Mouse (Mus musculus): ENCODE data around the gene Slc35a2. TPM values are rescaled to one million over a fixed set of nuclear protein-coding genes. Genes with fewer than 3 reads are reported as not detected.
"Not testable (repeated sequence)": the region's sequence is repeated elsewhere in the genome, so short reads cannot be mapped to it uniquely, and the experiment has no call there.

Slc35a2 gene
- polyA plus RNA-seq, 1 experiment from 2014 or later = 15.3 TPM

- WGBS = 11% methylated on average over 11 of the region's 11 CpGs
- no peak overlapping the region for H3K4me3 ChIP-seq (ENCODE audit: low read depth, low read length)
Measured at GRCm38 (mm10) chrX:7879819-7880218, 4.0 kb upstream of the Slc35a2 start.

DNA sequence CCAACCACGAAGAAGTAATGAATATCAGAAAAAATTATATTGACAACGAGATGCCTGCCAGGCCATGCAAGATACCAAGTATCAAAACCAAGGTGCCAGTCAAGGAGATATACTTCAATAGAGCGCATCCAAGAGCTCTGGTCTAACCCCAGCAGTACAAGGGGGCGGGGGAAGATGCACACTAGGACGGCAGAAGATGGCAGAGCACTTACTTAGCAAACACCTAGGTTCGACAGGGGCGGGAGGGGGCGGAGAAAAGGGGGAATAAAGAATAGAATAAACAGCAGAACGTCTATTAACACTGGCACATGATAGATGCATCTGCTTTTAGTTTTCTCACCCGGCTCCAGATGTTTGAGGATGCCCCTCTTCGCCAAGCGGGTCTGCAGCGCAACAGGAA, 14.4 kb downstream of the Slc35a2 start:
- no peak overlapping the region for H3K27ac ChIP-seq (ENCODE audit: low read depth, low read length)
- no peaks in the 10 kb centered on the region for H3K27me3 ChIP-seq (ENCODE audit: control insufficient read depth, insufficient read depth, low read length)
- H3K9ac ChIP-seq (ENCODE audit: low read length) = peak overlapping the region; percentile 58
- 32% methylated on average over 13 of the region's 13 CpGs for WGBS
- peak overlapping the region; percentile 54 for H3K4me3 ChIP-seq (ENCODE audit: low read depth, low read length)
- H3K4me2 ChIP-seq (ENCODE audit: low read depth) = peak overlapping the region; percentile 45
- H3K4me1 ChIP-seq (ENCODE audit: control insufficient read depth, insufficient read depth, low read length) = no peaks in the 10 kb centered on the region
- no peaks in the 10 kb centered on the region for H3K9me3 ChIP-seq (ENCODE audit: control insufficient read depth, low read length)
- H3K36me3 ChIP-seq (ENCODE audit: control insufficient read depth, insufficient read depth, low read length) = no peaks in the 10 kb centered on the region; the same call in 1 of the 2 replicates
- DNase-seq (ENCODE audit: low spot score) (no peak), ATAC-seq (ENCODE audit: insufficient read depth, low FRiP score, low TSS enrichment) (no peak)

More at GRCm38 (mm10) chrX:7879819-7880218, 4.0 kb upstream of the Slc35a2 start:
- H3K4me1 ChIP-seq (ENCODE audit: control insufficient read depth, insufficient read depth, low read length) = no peaks in the 10 kb centered on the region
- H3K27me3 ChIP-seq (ENCODE audit: control insufficient read depth, insufficient read depth, low read length) = no peaks in the 10 kb centered on the region
- no peak overlapping the region for H3K9ac ChIP-seq (ENCODE audit: low read length)
- H3K36me3 ChIP-seq (ENCODE audit: control insufficient read depth, insufficient read depth, low read length) = no peaks in the 10 kb centered on the region
- ATAC-seq (ENCODE audit: insufficient read depth, low FRiP score, low TSS enrichment) (peak; percentile 49), DNase-seq (ENCODE audit: low spot score) (peak; percentile 78)
- H3K27ac ChIP-seq (ENCODE audit: low read depth, low read length) = no peak overlapping the region
- peak overlapping the region; percentile 22 for H3K4me2 ChIP-seq (ENCODE audit: low read depth)
- H3K9me3 ChIP-seq (ENCODE audit: control insufficient read depth, low read length) = no peaks in the 10 kb centered on the region

- peak within 1 kb of the TSS; percentile 58 for H3K9ac ChIP-seq (ENCODE audit: low read length)
- ATAC-seq (ENCODE audit: insufficient read depth, low FRiP score, low TSS enrichment) (peak; percentile 99), DNase-seq (ENCODE audit: low spot score) (peak; percentile 89)
- H3K9me3 ChIP-seq (ENCODE audit: control insufficient read depth, low read length) = no peaks in the 10 kb centered on the region
- peak within 1 kb of the TSS; percentile 54 for H3K4me3 ChIP-seq (ENCODE audit: low read depth, low read length)
- no peaks in the 10 kb centered on the region for H3K27me3 ChIP-seq (ENCODE audit: control insufficient read depth, insufficient read depth, low read length)
- 0 out of 2 replicates have a peak within 1 kb of the TSS, but pooled peaks have one; percentile 56 for H3K27ac ChIP-seq (ENCODE audit: low read depth, low read length)
- no peaks in the 10 kb centered on the region for H3K4me1 ChIP-seq (ENCODE audit: control insufficient read depth, insufficient read depth, low read length)
- peak within 1 kb of the TSS; percentile 49 for H3K4me2 ChIP-seq (ENCODE audit: low read depth)
- H3K36me3 ChIP-seq (ENCODE audit: control insufficient read depth, insufficient read depth, low read length) = no peaks in the 10 kb centered on the region; the same call in 1 of the 2 replicates
- WGBS = 14% methylated on average over 62 of the region's 62 CpGs
Measured at GRCm38 (mm10) chrX:7898880-7899874, 15.3 kb downstream of the Slc35a2 start, which contains the start of the genes Pqbp1 and Timm17b. TSS of gene Pqbp1 (minus strand) at chrX:7899269. TSS of gene Timm17b (plus strand) at chrX:7899357.

- 92% methylated on average over 5 of the region's 5 CpGs for WGBS
- Histone ChIP-seq H3K4me3 (ENCODE audit: low read depth, low read length) (no peak overlapping the region), H3K27me3 (ENCODE audit: control insufficient read depth, insufficient read depth, low read length) (no peaks in the 10 kb centered on the region), H3K9me3 (ENCODE audit: control insufficient read depth, low read length) (no peaks in the 10 kb centered on the region), H3K27ac (ENCODE audit: low read depth, low read length) (no peak overlapping the region), H3K4me1 (ENCODE audit: control insufficient read depth, insufficient read depth, low read length) (no peaks in the 10 kb centered on the region), H3K4me2 (ENCODE audit: low read depth) (no peak overlapping the region), H3K9ac (ENCODE audit: low read length) (no peak overlapping the region), H3K36me3 (ENCODE audit: control insufficient read depth, insufficient read depth, low read length) (no peaks in the 10 kb centered on the region; the same call in 1 of the 2 replicates)
- ATAC-seq (ENCODE audit: insufficient read depth, low FRiP score, low TSS enrichment) (no peak), DNase-seq (ENCODE audit: low spot score) (no peak)
Measured at GRCm38 (mm10) chrX:7904441-7904840, 20.6 kb downstream of the Slc35a2 start.

DNA sequence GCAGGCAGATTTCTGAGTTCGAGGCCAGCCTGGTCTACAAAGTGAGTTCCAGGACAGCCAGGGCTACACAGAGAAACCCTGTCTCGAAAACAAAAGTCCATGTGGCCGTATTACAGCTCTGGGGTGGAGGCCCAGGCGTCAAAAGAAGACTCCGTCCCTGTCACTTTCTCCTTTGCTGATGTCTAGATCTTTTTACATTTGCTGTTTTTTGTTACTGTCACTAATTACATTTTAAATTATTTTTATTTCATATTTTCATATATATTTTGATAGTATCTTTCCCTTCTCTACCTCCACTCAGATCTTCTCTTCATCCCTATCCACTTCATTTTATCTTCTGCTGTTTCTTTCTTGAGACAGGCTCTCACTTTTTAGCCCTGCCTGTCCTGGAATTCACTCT, 23.9 kb downstream of the Slc35a2 start, which contains the start of gene Gm10491:
TSS of gene Gm10491 (minus strand) at position 101 of the 400 bp plus-strand sequence.
- Histone ChIP-seq H3K4me1 (ENCODE audit: control insufficient read depth, insufficient read depth, low read length) (no peaks in the 10 kb centered on the region), H3K9me3 (ENCODE audit: control insufficient read depth, low read length) (no peaks in the 10 kb centered on the region), H3K27ac (ENCODE audit: low read depth, low read length) (no peak within 1 kb of the TSS), H3K4me2 (ENCODE audit: low read depth) (no peak within 1 kb of the TSS), H3K36me3 (ENCODE audit: control insufficient read depth, insufficient read depth, low read length) (no peaks in the 10 kb centered on the region; the same call in 1 of the 2 replicates), H3K27me3 (ENCODE audit: control insufficient read depth, insufficient read depth, low read length) (no peaks in the 10 kb centered on the region), H3K9ac (ENCODE audit: low read length) (no peak within 1 kb of the TSS), H3K4me3 (ENCODE audit: low read depth, low read length) (no peak within 1 kb of the TSS)
- 83% methylated on average over 5 of the region's 5 CpGs for WGBS
- no peak for DNase-seq (ENCODE audit: low spot score)
- ATAC-seq (ENCODE audit: insufficient read depth, low FRiP score, low TSS enrichment) = no peak

DNA sequence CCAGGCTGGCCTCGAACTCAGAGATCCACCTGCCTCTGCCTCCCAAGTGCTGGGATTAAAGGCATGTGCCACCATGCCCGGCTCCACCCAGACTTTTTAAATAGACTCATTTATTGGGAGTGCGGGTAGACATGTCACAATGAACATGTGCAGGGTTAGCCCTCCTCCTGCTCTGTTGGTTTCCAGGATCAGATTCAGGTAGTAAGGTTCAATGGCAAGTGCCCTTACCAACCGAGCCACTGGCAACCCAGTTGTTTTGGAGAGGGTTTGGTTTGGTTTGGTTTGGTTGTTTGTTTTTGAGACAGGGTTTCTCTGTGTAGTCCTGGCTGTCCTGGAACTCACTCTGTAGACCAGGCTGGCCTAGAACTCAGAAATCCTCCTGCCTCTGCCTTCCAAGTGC, 25.4 kb downstream of the Slc35a2 start, which contains the start of gene Gm10490:
TSS of gene Gm10490 (plus strand) at position 301 of the 400 bp plus-strand sequence.
- H3K9ac ChIP-seq (ENCODE audit: low read length); H3K4me2 ChIP-seq (ENCODE audit: low read depth); H3K36me3 ChIP-seq (ENCODE audit: control insufficient read depth, insufficient read depth, low read length); DNase-seq (ENCODE audit: low spot score); H3K4me1 ChIP-seq (ENCODE audit: control insufficient read depth, insufficient read depth, low read length); ATAC-seq (ENCODE audit: insufficient read depth, low FRiP score, low TSS enrichment); H3K9me3 ChIP-seq (ENCODE audit: control insufficient read depth, low read length); H3K27me3 ChIP-seq (ENCODE audit: control insufficient read depth, insufficient read depth, low read length); H3K27ac ChIP-seq (ENCODE audit: low read depth, low read length); H3K4me3 ChIP-seq (ENCODE audit: low read depth, low read length): not testable (repeated sequence)
- 85% methylated on average over 4 of the region's 4 CpGs for WGBS

DNA sequence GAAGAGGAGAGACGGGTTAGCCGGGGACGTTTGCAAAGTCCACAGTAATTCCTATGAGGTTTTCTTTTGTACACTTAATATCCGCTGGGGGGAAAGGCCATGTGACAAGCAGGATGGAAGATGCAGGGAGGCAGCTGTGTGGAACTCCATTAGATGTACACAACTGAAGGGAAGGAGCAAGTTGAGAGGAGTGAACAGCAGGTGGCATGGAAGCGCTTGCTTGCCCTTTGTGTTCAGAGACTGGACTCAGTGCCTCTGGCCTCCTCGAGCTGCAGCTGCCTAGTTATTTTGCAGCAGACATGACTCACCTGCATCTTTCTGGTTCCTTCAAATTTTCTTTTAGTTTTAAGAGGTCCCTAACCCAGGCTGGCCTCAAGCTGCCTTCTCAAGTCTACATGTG, 26.6 kb downstream of the Slc35a2 start:
- no peak overlapping the region for H3K9ac ChIP-seq (ENCODE audit: low read length)
- 68% methylated on average over 6 of the region's 6 CpGs for WGBS
- no peak overlapping the region for H3K4me2 ChIP-seq (ENCODE audit: low read depth)
- H3K36me3 ChIP-seq (ENCODE audit: control insufficient read depth, insufficient read depth, low read length) = no peaks in the 10 kb centered on the region; the same call in 1 of the 2 replicates
- H3K4me3 ChIP-seq (ENCODE audit: low read depth, low read length) = no peak overlapping the region
- H3K9me3 ChIP-seq (ENCODE audit: control insufficient read depth, low read length) = no peaks in the 10 kb centered on the region
- ATAC-seq (ENCODE audit: insufficient read depth, low FRiP score, low TSS enrichment) = no peak
- H3K4me1 ChIP-seq (ENCODE audit: control insufficient read depth, insufficient read depth, low read length) = no peaks in the 10 kb centered on the region
- DNase-seq (ENCODE audit: low spot score) = no peak
- no peaks in the 10 kb centered on the region for H3K27me3 ChIP-seq (ENCODE audit: control insufficient read depth, insufficient read depth, low read length)
- H3K27ac ChIP-seq (ENCODE audit: low read depth, low read length) = no peak overlapping the region

GRCm38 (mm10) chrX:7915669-7916068, 31.8 kb downstream of the Slc35a2 start:
- 18% methylated on average over 3 of the region's 3 CpGs for WGBS
- not testable (repeated sequence) for H3K4me1 ChIP-seq (ENCODE audit: control insufficient read depth, insufficient read depth, low read length); H3K9me3 ChIP-seq (ENCODE audit: control insufficient read depth, low read length); H3K4me2 ChIP-seq (ENCODE audit: low read depth); ATAC-seq (ENCODE audit: insufficient read depth, low FRiP score, low TSS enrichment); H3K9ac ChIP-seq (ENCODE audit: low read length); H3K4me3 ChIP-seq (ENCODE audit: low read depth, low read length); H3K27me3 ChIP-seq (ENCODE audit: control insufficient read depth, insufficient read depth, low read length); DNase-seq (ENCODE audit: low spot score); H3K27ac ChIP-seq (ENCODE audit: low read depth, low read length); H3K36me3 ChIP-seq (ENCODE audit: control insufficient read depth, insufficient read depth, low read length)
